Mouse (Mus musculus) liver, adult 2 months (tissue): Measurements from ENCODE around the gene Oprm1. TPM values are rescaled to one million over a fixed set of nuclear protein-coding genes. Genes with fewer than 3 reads are reported as not detected.

Experiments used
- DNase-seq: peaks from one replicate; pipeline ENCODE4 v3.0.0-alpha.2; 2011; ENCODE audit warnings: low read depth, low spot score; ENCODE audit errors: extremely low read depth
- H3K27ac ChIP-seq: fragments of 200-500 bp; replicated peaks from 2 replicates; pipeline ENCODE4 v1.5.1; 2012; ENCODE audit warnings: low read depth, mild to moderate bottlenecking, control low read depth, inconsistent platforms, low read length; ENCODE audit not compliant: insufficient read depth
- H3K27me3 ChIP-seq: fragments of 200-500 bp; 2 replicates; pipeline ENCODE4 v1.6.1; 2012; ENCODE audit warnings: mild to moderate bottlenecking, moderate library complexity, low read length, inconsistent platforms; ENCODE audit not compliant: control insufficient read depth, insufficient read depth
- H3K36me3 ChIP-seq: fragments of 200-500 bp; 2 replicates; pipeline ENCODE4 v1.6.1; 2012; ENCODE audit warnings: low read length, inconsistent platforms; ENCODE audit not compliant: control insufficient read depth, insufficient read depth
- H3K4me1 ChIP-seq: fragments of 200-500 bp; 2 replicates; pipeline ENCODE4 v1.6.1; 2011; ENCODE audit warnings: low read length; ENCODE audit not compliant: control insufficient read depth, insufficient read depth
- H3K4me3 ChIP-seq: fragments of 200-500 bp; 2 replicates; pipeline ENCODE4 v1.5.1; 2011; ENCODE audit warnings: low read depth, mild to moderate bottlenecking, control low read depth, low read length, moderate library complexity; ENCODE audit not compliant: insufficient read depth
- H3K79me2 ChIP-seq: fragments of 200-500 bp; 2 replicates; pipeline ENCODE4 v1.6.1; 2012; ENCODE audit warnings: inconsistent platforms, mild to moderate bottlenecking, low read length, moderate library complexity; ENCODE audit not compliant: control insufficient read depth, insufficient read depth
- H3K9ac ChIP-seq: fragments of 200-500 bp; 2 replicates; pipeline ENCODE4 v1.6.1; 2012; ENCODE audit warnings: low read depth, mild to moderate bottlenecking, control low read depth, inconsistent platforms, low read length
- CTCF ChIP-seq: fragments of 200-500 bp; IDR thresholded peaks from 2 replicates; pipeline ENCODE4 v1.5.1; 2011; ENCODE audit warnings: low read depth, low read length, control low read depth
- POLR2A ChIP-seq: fragments of 200-500 bp; IDR thresholded peaks from 2 replicates; pipeline ENCODE4 v1.6.1; 2011; ENCODE audit warnings: low read length, control low read depth; ENCODE audit not compliant: insufficient read depth; ENCODE audit errors: extremely low read depth
- WGBS: fragments of 180-500 bp; shearing (Covaris S2); methylation state at CpG from one replicate; pipeline ENCODE4 v1.1.7; 2018; 5-methylcytosine and 5-hydroxymethylcytosine counted together
- polyA plus RNA-seq: library from polyadenylated mRNA; depleted of rRNA; stranded (reverse); fragments of >200 nt; gene quantifications from 2 replicates; pipeline ENCODE4 v1.2.3, GENCODE M21; 2012
- total RNA-seq: library from RNA; depleted of rRNA; stranded (reverse); fragments of >200 nt; gene quantifications from 2 replicates; pipeline ENCODE4 v1.2.3, GENCODE M21; 2014

Gene Oprm1
- total and polyA plus RNA-seq, 2 experiments: not detected

DNA sequence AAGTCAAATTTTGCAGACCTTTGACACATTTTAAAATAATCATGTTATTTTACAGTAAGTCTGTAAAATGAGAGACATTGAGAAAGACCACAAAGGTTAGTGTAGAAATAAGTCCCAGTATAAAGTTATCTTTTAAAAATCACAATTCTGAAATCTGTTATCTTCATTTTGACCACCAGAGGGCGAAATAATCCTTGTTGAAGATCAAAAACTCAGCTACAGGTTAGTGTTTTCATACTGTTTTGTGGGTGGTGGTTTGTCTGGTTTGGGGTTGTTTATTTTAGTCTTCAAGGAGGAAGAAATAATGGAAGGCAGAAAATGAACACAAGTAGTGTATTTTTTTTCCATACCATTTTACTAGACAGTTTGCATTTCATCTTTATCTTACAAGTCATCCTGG lies 127.2 kb downstream of the Oprm1 start:
- Histone ChIP-seq H3K4me1 (no peaks in the 10 kb centered on the region), H3K27me3 (no peaks in the 10 kb centered on the region), H3K27ac (no peak overlapping the region), H3K79me2 (no peaks in the 10 kb centered on the region), H3K36me3 (no peaks in the 10 kb centered on the region), H3K9ac (no peak overlapping the region), H3K4me3 (no peak overlapping the region)
- WGBS: 0% methylated on average over 1 of the region's 1 CpGs
- DNase-seq: peak; percentile 31
- TF ChIP-seq CTCF (peak; percentile 44), POLR2A (no peak)

DNA sequence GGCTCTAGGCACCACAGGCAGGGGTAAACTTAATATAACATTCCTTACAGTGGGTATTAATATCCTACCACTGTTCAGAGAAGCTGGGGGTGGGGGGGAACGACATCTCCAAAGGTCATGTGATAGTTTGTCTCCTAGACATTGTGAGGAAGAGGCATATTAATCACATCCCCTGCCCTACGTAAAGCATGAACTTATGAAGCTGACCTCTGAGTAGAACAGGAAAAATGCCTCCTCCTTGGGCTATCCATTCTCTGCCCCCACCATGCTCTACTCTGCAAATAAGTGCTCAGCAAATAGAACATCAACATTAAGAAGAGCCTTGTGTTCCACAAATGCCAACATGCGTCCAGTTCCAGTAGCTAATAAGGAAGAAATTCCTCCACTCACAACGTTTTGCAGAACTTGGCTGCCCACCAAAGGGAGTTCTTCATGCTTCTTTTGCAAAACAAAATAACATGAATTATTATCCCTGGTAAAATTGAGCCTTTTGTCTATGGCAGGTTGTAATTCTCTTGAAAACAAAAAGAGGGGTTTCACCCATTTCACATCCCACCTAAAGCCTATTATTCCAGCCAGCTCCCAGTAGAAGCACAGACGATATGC lies 131.4 kb downstream of the Oprm1 start:
- 65% methylated on average over 5 of the region's 5 CpGs for WGBS
- DNase-seq: no peak
- Histone ChIP-seq H3K4me3 (no peak overlapping the region), H3K36me3 (no peaks in the 10 kb centered on the region), H3K79me2 (no peaks in the 10 kb centered on the region), H3K4me1 (no peaks in the 10 kb centered on the region), H3K9ac (no peak overlapping the region), H3K27me3 (no peaks in the 10 kb centered on the region), H3K27ac (no peak overlapping the region)
- TF ChIP-seq CTCF: no peak
- TF ChIP-seq POLR2A: no peak

DNA sequence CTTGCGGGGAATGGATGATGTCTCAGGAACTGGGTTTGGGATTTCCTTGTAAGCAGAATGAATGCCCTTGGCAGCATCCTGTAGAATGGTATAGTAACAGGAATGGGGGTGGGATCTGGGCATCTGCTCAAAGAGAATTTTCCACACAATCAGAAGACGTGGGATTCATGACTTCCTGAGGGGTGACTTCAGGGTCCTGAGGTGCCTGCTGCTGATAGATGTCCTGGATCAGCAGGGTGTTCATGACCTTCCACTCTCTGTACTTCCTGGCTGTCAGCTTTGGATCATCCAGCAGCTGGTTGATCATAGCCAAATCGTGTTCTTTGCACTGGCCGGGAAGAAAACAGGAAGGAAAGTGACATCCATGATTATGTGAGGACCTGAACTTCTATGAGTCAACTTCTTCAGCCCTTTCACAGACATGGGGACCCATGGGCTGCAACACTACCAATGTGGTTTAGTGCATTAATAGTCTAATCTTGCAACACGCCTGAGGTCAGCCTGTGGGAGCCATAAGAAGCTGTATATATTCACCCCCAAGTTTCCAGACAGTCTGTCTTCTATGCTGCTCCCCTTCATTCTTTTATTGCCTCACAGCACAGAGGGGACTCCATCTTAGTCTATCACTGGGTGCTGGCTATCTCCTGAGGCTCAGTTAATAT lies 132.2 kb downstream of the Oprm1 start:
- Histone ChIP-seq H3K36me3 (no peaks in the 10 kb centered on the region), H3K9ac (no peak overlapping the region), H3K4me1 (no peaks in the 10 kb centered on the region), H3K79me2 (no peaks in the 10 kb centered on the region), H3K27me3 (no peaks in the 10 kb centered on the region), H3K27ac (no peak overlapping the region), H3K4me3 (no peak overlapping the region)
- no peak for TF ChIP-seq CTCF
- no peak for TF ChIP-seq POLR2A
- no peak for DNase-seq
- 71% methylated on average over 5 of the region's 5 CpGs for WGBS

DNA sequence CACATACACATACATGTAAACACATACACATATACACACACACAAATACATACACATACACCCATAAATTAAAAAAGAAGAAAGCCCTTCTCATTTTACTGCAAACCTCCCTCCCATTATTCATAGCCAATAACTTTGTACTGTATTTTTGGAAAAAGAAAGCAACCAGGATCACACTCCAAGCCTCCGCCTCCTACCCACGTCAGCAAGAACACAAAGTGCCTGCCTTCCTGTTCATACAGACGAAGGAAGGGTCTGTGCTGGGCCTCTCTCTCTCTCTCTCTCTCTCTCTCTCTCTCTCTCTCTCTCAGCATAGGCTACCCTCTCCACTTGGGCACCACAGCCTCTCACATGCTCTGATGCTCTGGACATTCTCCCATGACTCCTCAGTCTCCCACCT lies 137.5 kb downstream of the Oprm1 start:
- H3K27me3 ChIP-seq: no peaks in the 10 kb centered on the region
- no peaks in the 10 kb centered on the region for H3K79me2 ChIP-seq
- H3K36me3 ChIP-seq: no peaks in the 10 kb centered on the region
- no peak overlapping the region for H3K9ac ChIP-seq
- no peak for DNase-seq
- no peaks in the 10 kb centered on the region for H3K4me1 ChIP-seq
- no peak for TF ChIP-seq POLR2A
- TF ChIP-seq CTCF: no peak
- no peak overlapping the region for H3K4me3 ChIP-seq
- 76% methylated on average over 3 of the region's 3 CpGs for WGBS
- H3K27ac ChIP-seq: no peak overlapping the region

DNA sequence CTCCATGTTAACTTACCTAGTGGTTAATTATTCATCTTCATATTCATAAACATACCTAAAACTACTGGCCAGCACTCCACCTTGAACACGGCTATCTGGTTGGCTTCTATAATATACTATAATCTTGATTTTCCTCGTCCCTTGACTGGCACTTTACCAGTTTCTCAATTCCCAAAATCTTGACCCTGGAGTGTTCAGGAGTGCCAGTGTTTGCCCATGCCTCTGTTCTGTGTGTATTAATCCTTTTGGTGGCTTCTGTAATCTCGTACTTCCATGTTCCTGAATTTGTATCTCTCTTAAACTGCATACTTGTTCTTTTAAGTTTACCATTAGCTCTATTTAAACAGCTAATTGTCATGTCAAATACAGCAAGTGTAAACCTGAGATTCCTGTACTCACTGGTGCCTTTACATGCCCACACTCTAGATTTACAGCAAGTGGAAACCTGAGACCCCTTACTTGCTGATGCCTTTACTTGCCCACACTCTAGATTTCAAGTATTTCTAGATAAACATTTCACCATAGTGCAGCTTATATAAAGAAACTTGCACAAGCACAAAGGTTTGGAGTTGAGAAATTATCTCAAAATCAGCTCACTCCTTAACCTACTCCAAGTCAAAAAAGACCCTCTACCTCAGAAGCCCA lies 138.5 kb downstream of the Oprm1 start:
- TF ChIP-seq POLR2A (no peak), CTCF (no peak)
- 86% methylated on average over 3 of the region's 3 CpGs for WGBS

DNA sequence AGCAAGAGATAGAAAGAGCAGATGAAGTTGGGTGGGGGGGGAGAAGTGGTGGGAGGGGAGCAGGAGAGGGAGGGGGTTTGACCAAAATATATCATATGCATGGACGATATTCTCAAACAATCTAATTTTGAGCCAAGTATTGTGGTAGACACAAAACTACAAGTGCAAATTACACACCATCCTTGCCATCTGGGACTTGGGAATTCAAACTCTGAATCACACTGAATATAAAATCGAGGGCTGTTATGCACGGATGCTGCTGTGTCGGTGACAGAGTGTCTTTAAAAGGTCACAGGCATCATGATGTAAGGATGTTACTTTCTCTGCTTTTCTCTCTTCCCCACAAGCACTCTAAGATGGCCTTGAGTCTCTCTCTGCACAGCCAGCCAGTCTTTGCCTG lies 141.8 kb downstream of the Oprm1 start:
- 90% methylated on average over 4 of the region's 4 CpGs for WGBS
- no peaks in the 10 kb centered on the region for H3K36me3 ChIP-seq
- H3K27ac ChIP-seq: no peak overlapping the region
- H3K79me2 ChIP-seq: no peaks in the 10 kb centered on the region
- TF ChIP-seq POLR2A: no peak
- TF ChIP-seq CTCF: no peak
- H3K4me3 ChIP-seq: no peak overlapping the region
- H3K4me1 ChIP-seq: no peaks in the 10 kb centered on the region
- H3K27me3 ChIP-seq: no peaks in the 10 kb centered on the region
- no peak for DNase-seq
- no peak overlapping the region for H3K9ac ChIP-seq

More for the DNA sequence above, 138.5 kb downstream of the Oprm1 start:
- H3K36me3 ChIP-seq: no peaks in the 10 kb centered on the region
- H3K27ac ChIP-seq: no peak overlapping the region
- no peak for DNase-seq
- H3K4me3 ChIP-seq: no peak overlapping the region
- H3K27me3 ChIP-seq: no peaks in the 10 kb centered on the region
- no peaks in the 10 kb centered on the region for H3K4me1 ChIP-seq
- H3K79me2 ChIP-seq: no peaks in the 10 kb centered on the region
- no peak overlapping the region for H3K9ac ChIP-seq
